Mouse (Mus musculus): ENCODE measurements around the gene Pxdc1. TPM values are rescaled to one million over a fixed set of nuclear protein-coding genes. Genes with fewer than 3 reads are reported as not detected.
A peak's percentile ranks its signal among the peaks of the same experiment; 100 is the strongest.

Pxdc1 gene
- polyA plus RNA-seq, 1 experiment from 2014 or later, result 27.8 TPM

- ATAC-seq (ENCODE audit: insufficient number of reproducible peaks, insufficient read depth, low FRiP score, low read depth), result no peak
- no peaks in the 10 kb centered on the region for H3K4me1 ChIP-seq (ENCODE audit: control insufficient read depth in 2 of 2, insufficient read depth in 2 of 2, low read length in 2 of 2)
- H3K4me3 ChIP-seq (ENCODE audit: control insufficient read depth in 1 of 2, insufficient read depth in 1 of 2, low read depth in 1 of 2, low read length in 2 of 2), result no peak overlapping the region
- H3K27me3 ChIP-seq (ENCODE audit: control insufficient read depth, insufficient read depth, low read length), result no peaks in the 10 kb centered on the region
- no peaks in the 10 kb centered on the region for H3K9me3 ChIP-seq (ENCODE audit: control insufficient read depth, low read length)
- H3K9ac ChIP-seq (ENCODE audit: low read length), result no peak overlapping the region
- H3K36me3 ChIP-seq (ENCODE audit: control insufficient read depth, insufficient read depth, low read length), result no peaks in the 10 kb centered on the region
- WGBS, result 40% methylated on average over 2 of the region's 2 CpGs
- H3K4me2 ChIP-seq (ENCODE audit: low read length), result no peak overlapping the region
- H3K27ac ChIP-seq (replicated peaks in 1 of 2; ENCODE audit: control insufficient read depth in 1 of 2, insufficient read depth in 1 of 2, low read depth in 2 of 2, low read length in 2 of 2), result no peak overlapping the region
Measured at GRCm38 (mm10) chr13:34612402-34612801, 40.9 kb downstream of the Pxdc1 start.

GRCm38 (mm10) chr13:34609711-34610110 lies 43.6 kb downstream of the Pxdc1 start:
- WGBS, result 73% methylated on average over 1 of the region's 1 CpGs
- no peak for ATAC-seq (ENCODE audit: insufficient number of reproducible peaks, insufficient read depth, low FRiP score, low read depth)
- H3K9ac ChIP-seq (ENCODE audit: low read length), result no peak overlapping the region
- no peak overlapping the region for H3K4me3 ChIP-seq (ENCODE audit: control insufficient read depth in 1 of 2, insufficient read depth in 1 of 2, low read depth in 1 of 2, low read length in 2 of 2)
- H3K4me1 ChIP-seq (ENCODE audit: control insufficient read depth in 2 of 2, insufficient read depth in 2 of 2, low read length in 2 of 2), result no peaks in the 10 kb centered on the region
- H3K36me3 ChIP-seq (ENCODE audit: control insufficient read depth, insufficient read depth, low read length), result no peaks in the 10 kb centered on the region
- H3K4me2 ChIP-seq (ENCODE audit: low read length), result no peak overlapping the region
- H3K27me3 ChIP-seq (ENCODE audit: control insufficient read depth, insufficient read depth, low read length), result no peaks in the 10 kb centered on the region
- no peaks in the 10 kb centered on the region for H3K9me3 ChIP-seq (ENCODE audit: control insufficient read depth, low read length)
- H3K27ac ChIP-seq (replicated peaks in 1 of 2; ENCODE audit: control insufficient read depth in 1 of 2, insufficient read depth in 1 of 2, low read depth in 2 of 2, low read length in 2 of 2), result no peak overlapping the region

GRCm38 (mm10) chr13:34607079-34607478 lies 46.2 kb downstream of the Pxdc1 start:
- no peak overlapping the region for H3K9ac ChIP-seq (ENCODE audit: low read length)
- no peaks in the 10 kb centered on the region for H3K9me3 ChIP-seq (ENCODE audit: control insufficient read depth, low read length)
- no peaks in the 10 kb centered on the region for H3K27me3 ChIP-seq (ENCODE audit: control insufficient read depth, insufficient read depth, low read length)
- H3K27ac ChIP-seq (replicated peaks in 1 of 2; ENCODE audit: control insufficient read depth in 1 of 2, insufficient read depth in 1 of 2, low read depth in 2 of 2, low read length in 2 of 2), result no peak overlapping the region
- no peak for ATAC-seq (ENCODE audit: insufficient number of reproducible peaks, insufficient read depth, low FRiP score, low read depth)
- no peak overlapping the region for H3K4me3 ChIP-seq (ENCODE audit: control insufficient read depth in 1 of 2, insufficient read depth in 1 of 2, low read depth in 1 of 2, low read length in 2 of 2)
- H3K4me1 ChIP-seq (ENCODE audit: control insufficient read depth in 2 of 2, insufficient read depth in 2 of 2, low read length in 2 of 2), result no peaks in the 10 kb centered on the region
- no peaks in the 10 kb centered on the region for H3K36me3 ChIP-seq (ENCODE audit: control insufficient read depth, insufficient read depth, low read length)
- H3K4me2 ChIP-seq (ENCODE audit: low read length), result no peak overlapping the region
- 58% methylated on average over 2 of the region's 2 CpGs for WGBS

- H3K4me3 ChIP-seq (ENCODE audit: control insufficient read depth in 1 of 2, insufficient read depth in 1 of 2, low read depth in 1 of 2, low read length in 2 of 2), result no peak overlapping the region
- H3K4me2 ChIP-seq (ENCODE audit: low read length), result no peak overlapping the region
- no peaks in the 10 kb centered on the region for H3K9me3 ChIP-seq (ENCODE audit: control insufficient read depth, low read length)
- H3K27me3 ChIP-seq (ENCODE audit: control insufficient read depth, insufficient read depth, low read length), result no peaks in the 10 kb centered on the region
- no peak for ATAC-seq (ENCODE audit: insufficient number of reproducible peaks, insufficient read depth, low FRiP score, low read depth)
- no peak overlapping the region for H3K27ac ChIP-seq (replicated peaks in 1 of 2; ENCODE audit: control insufficient read depth in 1 of 2, insufficient read depth in 1 of 2, low read depth in 2 of 2, low read length in 2 of 2)
- no peaks in the 10 kb centered on the region for H3K36me3 ChIP-seq (ENCODE audit: control insufficient read depth, insufficient read depth, low read length)
- H3K4me1 ChIP-seq (ENCODE audit: control insufficient read depth in 2 of 2, insufficient read depth in 2 of 2, low read length in 2 of 2), result no peaks in the 10 kb centered on the region
- no peak overlapping the region for H3K9ac ChIP-seq (ENCODE audit: low read length)
- WGBS, result 77% methylated on average over 3 of the region's 3 CpGs
Measured at GRCm38 (mm10) chr13:34605884-34606283, 47.4 kb downstream of the Pxdc1 start.

- H3K27me3 ChIP-seq (ENCODE audit: control insufficient read depth, insufficient read depth, low read length), result no peaks in the 10 kb centered on the region
- no peaks in the 10 kb centered on the region for H3K4me1 ChIP-seq (ENCODE audit: control insufficient read depth in 2 of 2, insufficient read depth in 2 of 2, low read length in 2 of 2)
- no peak for ATAC-seq (ENCODE audit: insufficient number of reproducible peaks, insufficient read depth, low FRiP score, low read depth)
- no peaks in the 10 kb centered on the region for H3K9me3 ChIP-seq (ENCODE audit: control insufficient read depth, low read length)
- 52% methylated on average over 5 of the region's 5 CpGs for WGBS
- no peak overlapping the region for H3K27ac ChIP-seq (replicated peaks in 1 of 2; ENCODE audit: control insufficient read depth in 1 of 2, insufficient read depth in 1 of 2, low read depth in 2 of 2, low read length in 2 of 2)
- H3K9ac ChIP-seq (ENCODE audit: low read length), result no peak overlapping the region
- H3K36me3 ChIP-seq (ENCODE audit: control insufficient read depth, insufficient read depth, low read length), result no peaks in the 10 kb centered on the region
- H3K4me2 ChIP-seq (ENCODE audit: low read length), result no peak overlapping the region
- no peak overlapping the region for H3K4me3 ChIP-seq (ENCODE audit: control insufficient read depth in 1 of 2, insufficient read depth in 1 of 2, low read depth in 1 of 2, low read length in 2 of 2)
Measured at GRCm38 (mm10) chr13:34605206-34605605, 48.1 kb downstream of the Pxdc1 start.

- no peaks in the 10 kb centered on the region for H3K36me3 ChIP-seq (ENCODE audit: control insufficient read depth, insufficient read depth, low read length)
- no peak overlapping the region for H3K4me3 ChIP-seq (ENCODE audit: control insufficient read depth in 1 of 2, insufficient read depth in 1 of 2, low read depth in 1 of 2, low read length in 2 of 2)
- H3K9me3 ChIP-seq (ENCODE audit: control insufficient read depth, low read length), result no peaks in the 10 kb centered on the region
- no peaks in the 10 kb centered on the region for H3K27me3 ChIP-seq (ENCODE audit: control insufficient read depth, insufficient read depth, low read length)
- H3K9ac ChIP-seq (ENCODE audit: low read length), result no peak overlapping the region
- H3K4me1 ChIP-seq (ENCODE audit: control insufficient read depth in 2 of 2, insufficient read depth in 2 of 2, low read length in 2 of 2), result no peaks in the 10 kb centered on the region
- WGBS, result 74% methylated on average over 1 of the region's 1 CpGs
- H3K4me2 ChIP-seq (ENCODE audit: low read length), result no peak overlapping the region
- H3K27ac ChIP-seq (replicated peaks in 1 of 2; ENCODE audit: control insufficient read depth in 1 of 2, insufficient read depth in 1 of 2, low read depth in 2 of 2, low read length in 2 of 2), result no peak overlapping the region
- ATAC-seq (ENCODE audit: insufficient number of reproducible peaks, insufficient read depth, low FRiP score, low read depth), result no peak
Measured at GRCm38 (mm10) chr13:34604406-34604805, 48.9 kb downstream of the Pxdc1 start.

GRCm38 (mm10) chr13:34602757-34603156 lies 50.5 kb downstream of the Pxdc1 start:
- Histone ChIP-seq H3K9me3 (ENCODE audit: control insufficient read depth, low read length) (no peaks in the 10 kb centered on the region), H3K27ac (replicated peaks in 1 of 2; ENCODE audit: control insufficient read depth in 1 of 2, insufficient read depth in 1 of 2, low read depth in 2 of 2, low read length in 2 of 2) (no peak overlapping the region), H3K36me3 (ENCODE audit: control insufficient read depth, insufficient read depth, low read length) (no peaks in the 10 kb centered on the region), H3K9ac (ENCODE audit: low read length) (no peak overlapping the region), H3K27me3 (ENCODE audit: control insufficient read depth, insufficient read depth, low read length) (no peaks in the 10 kb centered on the region), H3K4me1 (ENCODE audit: control insufficient read depth in 2 of 2, insufficient read depth in 2 of 2, low read length in 2 of 2) (no peaks in the 10 kb centered on the region), H3K4me3 (ENCODE audit: control insufficient read depth in 1 of 2, insufficient read depth in 1 of 2, low read depth in 1 of 2, low read length in 2 of 2) (no peak overlapping the region), H3K4me2 (ENCODE audit: low read length) (no peak overlapping the region)
- 22% methylated on average over 2 of the region's 2 CpGs for WGBS
- peak; percentile 79 for ATAC-seq (ENCODE audit: insufficient number of reproducible peaks, insufficient read depth, low FRiP score, low read depth)

- Histone ChIP-seq H3K4me1 (ENCODE audit: control insufficient read depth in 2 of 2, insufficient read depth in 2 of 2, low read length in 2 of 2) (no peaks in the 10 kb centered on the region), H3K27ac (replicated peaks in 1 of 2; ENCODE audit: control insufficient read depth in 1 of 2, insufficient read depth in 1 of 2, low read depth in 2 of 2, low read length in 2 of 2) (no peak overlapping the region), H3K4me2 (ENCODE audit: low read length) (no peak overlapping the region), H3K36me3 (ENCODE audit: control insufficient read depth, insufficient read depth, low read length) (no peaks in the 10 kb centered on the region), H3K27me3 (ENCODE audit: control insufficient read depth, insufficient read depth, low read length) (no peaks in the 10 kb centered on the region), H3K4me3 (ENCODE audit: control insufficient read depth in 1 of 2, insufficient read depth in 1 of 2, low read depth in 1 of 2, low read length in 2 of 2) (no peak overlapping the region), H3K9me3 (ENCODE audit: control insufficient read depth, low read length) (peaks cover under 1% of the 10 kb centered on the region), H3K9ac (ENCODE audit: low read length) (no peak overlapping the region)
- no peak for ATAC-seq (ENCODE audit: insufficient number of reproducible peaks, insufficient read depth, low FRiP score, low read depth)
Measured at GRCm38 (mm10) chr13:34596797-34597196, 56.5 kb downstream of the Pxdc1 start.

Measured in heart, embryonic 14.5 days (tissue).